Mouse (Mus musculus) cerebellum, postnatal 25 days (tissue): Measurements from ENCODE around the gene Acbd3.

Experiments
- DNase-seq, 2 experiments: peaks; one replicate each; pipeline ENCODE4 v3.0.0; 2021; ENCODE audit warnings: mixed read lengths in 2 of 2

Acbd3 gene

GRCm38 (mm10) chr1:180762679-180763078 lies 36.8 kb downstream of the Acbd3 start:
- DNase-seq: no peak

GRCm38 (mm10) chr1:180763307-180763706 lies 37.5 kb downstream of the Acbd3 start:
- DNase-seq: peak in 1 of 2 experiments; percentile 56

GRCm38 (mm10) chr1:180763828-180764227 lies 38.0 kb downstream of the Acbd3 start:
- DNase-seq: peak; percentile 87 to 92

GRCm38 (mm10) chr1:180765393-180765792 lies 39.5 kb downstream of the Acbd3 start:
- DNase-seq: no peak

- DNase-seq: no peak
Measured at GRCm38 (mm10) chr1:180766557-180766956, 40.7 kb downstream of the Acbd3 start.

GRCm38 (mm10) chr1:180767541-180768333 lies 41.9 kb downstream of the Acbd3 start:
- DNase-seq: peak in 1 of 2 experiments; percentile 62

- peak; percentile 91 to 93 for DNase-seq
Measured at GRCm38 (mm10) chr1:180768334-180769168, 42.7 kb downstream of the Acbd3 start.

- DNase-seq: no peak
Measured at GRCm38 (mm10) chr1:180771306-180771705, 45.5 kb downstream of the Acbd3 start.

- no peak for DNase-seq
Measured at GRCm38 (mm10) chr1:180771722-180772121, 45.9 kb downstream of the Acbd3 start.

GRCm38 (mm10) chr1:180772291-180772690 lies 46.4 kb downstream of the Acbd3 start:
- no peak for DNase-seq

- DNase-seq: peak in 1 of 2 experiments; percentile 61
Measured at GRCm38 (mm10) chr1:180774664-180775063, 48.8 kb downstream of the Acbd3 start.

- DNase-seq: no peak
Measured at GRCm38 (mm10) chr1:180775317-180775716, 49.5 kb downstream of the Acbd3 start.

GRCm38 (mm10) chr1:180775849-180776493 lies 50.1 kb downstream of the Acbd3 start:
- no peak for DNase-seq

GRCm38 (mm10) chr1:180776494-180776893 lies 50.7 kb downstream of the Acbd3 start:
- DNase-seq: peak; percentile 43

GRCm38 (mm10) chr1:180777289-180777659 lies 51.4 kb downstream of the Acbd3 start:
- DNase-seq: no peak

- DNase-seq: peak; percentile 92 to 93
Measured at GRCm38 (mm10) chr1:180777660-180778402, 52.0 kb downstream of the Acbd3 start.

GRCm38 (mm10) chr1:180778403-180778754 lies 52.5 kb downstream of the Acbd3 start:
- no peak for DNase-seq

GRCm38 (mm10) chr1:180778941-180779340 lies 53.1 kb downstream of the Acbd3 start:
- no peak for DNase-seq

- DNase-seq: no peak
Measured at GRCm38 (mm10) chr1:180780291-180780690, 54.4 kb downstream of the Acbd3 start.

GRCm38 (mm10) chr1:180781250-180781649 lies 55.4 kb downstream of the Acbd3 start:
- no peak for DNase-seq

GRCm38 (mm10) chr1:180782906-180783579 lies 57.2 kb downstream of the Acbd3 start:
- DNase-seq: no peak

GRCm38 (mm10) chr1:180783580-180783928 lies 57.7 kb downstream of the Acbd3 start:
- no peak for DNase-seq
